Mouse (Mus musculus): ENCODE results near the gene Ksr2.
A peak's percentile ranks its signal among the peaks of the same experiment; 100 is the strongest.

The Ksr2 gene

GRCm38 (mm10) chr5:117523010-117523409 is 109.2 kb downstream of the Ksr2 start:
- no peak for DNase-seq (ENCODE audit: low spot score)

- no peak for DNase-seq (ENCODE audit: low spot score)
Observed at GRCm38 (mm10) chr5:117530991-117531390, 117.2 kb downstream of the Ksr2 start.

GRCm38 (mm10) chr5:117539221-117539620 is 125.4 kb downstream of the Ksr2 start:
- DNase-seq (ENCODE audit: low spot score): no peak

GRCm38 (mm10) chr5:117541654-117542053 is 127.9 kb downstream of the Ksr2 start:
- DNase-seq (ENCODE audit: low spot score): no peak

GRCm38 (mm10) chr5:117546694-117547268 is 133.0 kb downstream of the Ksr2 start:
- no peak for DNase-seq (ENCODE audit: low spot score)

GRCm38 (mm10) chr5:117550992-117551391 is 137.2 kb downstream of the Ksr2 start:
- no peak for DNase-seq (ENCODE audit: low spot score)

GRCm38 (mm10) chr5:117552096-117552495 is 138.3 kb downstream of the Ksr2 start:
- DNase-seq (ENCODE audit: low spot score): no peak

- no peak for DNase-seq (ENCODE audit: low spot score)
Observed at GRCm38 (mm10) chr5:117554505-117554904, 140.7 kb downstream of the Ksr2 start.

- DNase-seq (ENCODE audit: low spot score): no peak
Observed at GRCm38 (mm10) chr5:117556570-117556969, 142.8 kb downstream of the Ksr2 start.

GRCm38 (mm10) chr5:117561080-117561479 is 147.3 kb downstream of the Ksr2 start:
- DNase-seq (ENCODE audit: low spot score): no peak

- DNase-seq (ENCODE audit: low spot score): no peak
Observed at GRCm38 (mm10) chr5:117566051-117566665, 152.4 kb downstream of the Ksr2 start.

- DNase-seq (ENCODE audit: low spot score): no peak
Observed at GRCm38 (mm10) chr5:117569190-117569795, 155.5 kb downstream of the Ksr2 start.

- no peak for DNase-seq (ENCODE audit: low spot score)
Observed at GRCm38 (mm10) chr5:117572428-117572827, 158.6 kb downstream of the Ksr2 start.

- no peak for DNase-seq (ENCODE audit: low spot score)
Observed at GRCm38 (mm10) chr5:117574894-117575293, 161.1 kb downstream of the Ksr2 start.

- no peak for DNase-seq (ENCODE audit: low spot score)
Observed at GRCm38 (mm10) chr5:117577598-117577997, 163.8 kb downstream of the Ksr2 start.

GRCm38 (mm10) chr5:117581711-117582110 is 167.9 kb downstream of the Ksr2 start:
- no peak for DNase-seq (ENCODE audit: low spot score)

- DNase-seq (ENCODE audit: low spot score): no peak
Observed at GRCm38 (mm10) chr5:117584428-117584827, 170.6 kb downstream of the Ksr2 start.

- no peak for DNase-seq (ENCODE audit: low spot score)
Observed at GRCm38 (mm10) chr5:117589266-117589665, 175.5 kb downstream of the Ksr2 start.

- no peak for DNase-seq (ENCODE audit: low spot score)
Observed at GRCm38 (mm10) chr5:117593273-117593672, 179.5 kb downstream of the Ksr2 start.

- DNase-seq (ENCODE audit: low spot score): no peak
Observed at GRCm38 (mm10) chr5:117596803-117597202, 183.0 kb downstream of the Ksr2 start.

GRCm38 (mm10) chr5:117602026-117602425 is 188.2 kb downstream of the Ksr2 start:
- DNase-seq (ENCODE audit: low spot score): no peak

- DNase-seq (ENCODE audit: low spot score): no peak
Observed at GRCm38 (mm10) chr5:117607761-117608309, 194.0 kb downstream of the Ksr2 start.

GRCm38 (mm10) chr5:117614331-117615024 is 200.7 kb downstream of the Ksr2 start:
- peak; percentile 29 for DNase-seq (ENCODE audit: low spot score)

Measured in ovary, adult 18-20 months (tissue).